Mouse (Mus musculus) cortical plate, adult 2 months (tissue): ENCODE results near the gene Gnb3.

ENCODE experiments used
- CTCF ChIP-seq: fragments of 200-500 bp; IDR thresholded peaks from 2 replicates; pipeline ENCODE4 v1.5.1; 2011; ENCODE audit warnings: mild to moderate bottlenecking, control low read depth, low read length; ENCODE audit not compliant: insufficient read depth; ENCODE audit errors: extremely low read depth
- POLR2A ChIP-seq: fragments of 200-500 bp; IDR thresholded peaks from 2 replicates; pipeline ENCODE4 v1.6.1; 2011; ENCODE audit warnings: mild to moderate bottlenecking, low read length, control low read depth; ENCODE audit not compliant: insufficient read depth; ENCODE audit errors: extremely low read depth

DNA sequence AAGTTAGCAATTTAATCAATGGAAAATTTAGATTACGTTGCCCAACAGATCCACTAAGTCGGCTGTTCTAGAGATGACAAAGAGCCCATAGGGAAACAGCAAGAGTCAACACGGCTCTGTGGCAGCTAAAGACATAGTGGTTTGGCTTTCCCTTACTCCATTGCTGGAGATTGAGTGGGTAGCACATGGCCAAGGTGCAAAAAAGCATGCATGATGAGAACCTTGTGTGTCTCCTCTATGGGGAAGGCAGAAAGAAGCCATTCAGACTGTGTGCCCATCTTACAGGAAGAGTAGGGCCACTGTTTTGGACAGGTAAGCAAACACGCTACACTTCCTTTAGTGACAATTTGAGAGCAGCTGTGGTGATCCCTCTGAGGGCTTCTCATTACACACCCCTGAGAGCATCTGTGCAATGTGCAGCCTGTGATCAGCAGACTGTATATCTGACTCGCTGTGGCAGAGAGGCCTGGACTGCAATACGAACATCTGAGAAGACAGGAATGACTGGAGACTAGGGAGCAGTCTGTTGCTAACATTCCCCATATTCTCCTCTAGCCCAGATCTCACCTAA is 48.6 kb upstream of the Gnb3 start:
- TF ChIP-seq POLR2A (no peak), CTCF (no peak)
